ENCODE assay signal across 19 mouse cellular contexts in the genomic region with DNA sequence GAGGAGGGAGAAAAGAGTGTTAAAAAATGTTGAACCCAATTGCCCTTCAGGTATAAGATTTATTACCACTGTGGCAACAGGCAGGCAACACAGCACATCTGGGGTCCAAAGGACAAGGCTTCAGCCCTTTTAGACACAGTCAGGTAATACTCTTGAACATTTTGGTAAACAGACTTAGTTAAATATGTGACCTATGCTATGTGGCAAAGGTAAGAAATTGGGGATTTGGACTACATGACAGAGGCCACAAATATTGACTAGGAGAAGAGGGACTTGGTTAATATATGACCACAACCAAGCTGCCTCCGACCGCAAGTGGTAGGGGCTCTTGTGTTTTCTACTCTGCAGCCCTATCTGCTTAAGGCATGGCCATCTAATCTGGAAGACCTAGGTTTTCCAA. TPM values are rescaled to one million over a fixed set of nuclear protein-coding genes. Genes with fewer than 3 reads are reported as not detected.
"Had no signal": no experiment of that assay in that cellular context is flagged by ENCODE, and none has a peak within 500 bp of the region (broad histone marks: within the 10 kb centered on the region; RNA-seq: fewer than 3 reads in every experiment).

No protein-coding gene starts in this region.

- H3K9ac ChIP-seq: hindbrain, embryonic 15.5 days; lung, embryonic 14.5 days; neural tube, embryonic 15.5 days; stomach, embryonic 15.5 days had no signal

- H3K4me1 ChIP-seq: hindbrain, embryonic 15.5 days; limb, embryonic 10.5 days; midbrain, embryonic 10.5 days; neural tube, embryonic 15.5 days; stomach, embryonic 15.5 days had no signal

- H3K36me3 ChIP-seq: hindbrain, embryonic 15.5 days; limb, embryonic 10.5 days; midbrain, embryonic 10.5 days; neural tube, embryonic 15.5 days; stomach, embryonic 15.5 days had no signal

- H3K4me2 ChIP-seq: hindbrain, embryonic 15.5 days; lung, embryonic 14.5 days; neural tube, embryonic 15.5 days; stomach, embryonic 15.5 days had no signal

- H3K27me3 ChIP-seq: hindbrain, embryonic 15.5 days; neural tube, embryonic 15.5 days; stomach, embryonic 15.5 days had no signal

- DNase-seq: kidney, postnatal 14 days; lung, embryonic 14.5 days; lung, postnatal 10 days; lung, postnatal 4 days; midbrain, embryonic 14.5 days; thymus, adult 2 months; thymus, postnatal 25 days had no signal

- H3K4me3 ChIP-seq: hindbrain, embryonic 15.5 days; left cerebral cortex, adult 2 months; limb, embryonic 10.5 days; midbrain, embryonic 10.5 days; myocyte; neural tube, embryonic 15.5 days; stomach, embryonic 15.5 days had no signal

- ATAC-seq: intestine, embryonic 16.5 days had no signal

- H3K9me3 ChIP-seq: hindbrain, embryonic 15.5 days; limb, embryonic 10.5 days; neural tube, embryonic 15.5 days; stomach, embryonic 15.5 days had no signal

- H3K27ac ChIP-seq: hindbrain, embryonic 15.5 days; left cerebral cortex, adult 2 months; limb, embryonic 10.5 days; midbrain, embryonic 10.5 days; neural tube, embryonic 15.5 days; stomach, embryonic 15.5 days had no signal

RNA-seq across cellular contexts. Expression of gene Nps, which starts 5.3 kb away (rescaled TPM):
- total RNA-seq: layer of hippocampus, postnatal 25 days; left cerebral cortex, adult 2 months; left cerebral cortex, postnatal 14 days; megakaryocyte, adult 5-6 weeks had no signal
- polyA plus RNA-seq: intestine, embryonic 16.5 days; limb, embryonic 10.5 days; lung, embryonic 14.5 days; midbrain, embryonic 10.5 days; midbrain, embryonic 14.5 days; neural tube, embryonic 11.5 days; neural tube, embryonic 15.5 days; stomach, embryonic 15.5 days; thymus, adult 2 months had no signal
